10 mouse cellular contexts compared by ENCODE assay signal in the genomic region with DNA sequence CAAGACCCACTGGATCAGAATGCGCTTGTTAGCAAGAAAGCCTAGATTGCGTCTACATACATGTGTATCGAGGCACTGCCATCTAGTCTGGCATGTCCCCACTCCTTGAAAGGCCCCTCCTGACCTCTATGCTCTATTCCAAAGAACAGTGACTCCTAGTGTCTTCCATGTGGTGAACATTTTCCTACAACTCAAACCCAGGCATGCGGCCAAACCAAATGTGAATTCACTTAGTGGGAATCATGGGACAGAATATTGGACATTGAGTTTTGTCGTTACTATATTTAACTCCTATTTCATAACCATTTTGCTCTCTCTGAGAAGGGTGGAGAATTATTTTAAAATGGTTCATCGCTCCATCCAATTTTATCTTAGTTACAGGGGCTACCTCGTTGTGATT.
DNase-seq lines count a peak whose midpoint lies in the region; ATAC-seq lines count a peak whose summit lies in the region.
"Had no signal": no experiment of that assay in that cellular context is flagged by ENCODE, and none has a peak within 500 bp of the region (broad histone marks: within the 10 kb centered on the region; RNA-seq: fewer than 3 reads in every experiment).

No protein-coding gene starts in this region.

- H3K9ac ChIP-seq in hindbrain, embryonic 16.5 days (ENCODE audit: low read depth, low read length), result no peak overlapping the region
- no peak overlapping the region for H3K9ac ChIP-seq in hindbrain, embryonic 13.5 days
- H3K9ac ChIP-seq in embryonic facial prominence, embryonic 15.5 days, result no peak overlapping the region
- H3K9ac ChIP-seq in lung, embryonic 15.5 days, result no peak overlapping the region
- H3K9ac ChIP-seq: forebrain, embryonic 13.5 days; hindbrain, embryonic 12.5 days had no signal

- H3K9me3 ChIP-seq in hindbrain, embryonic 16.5 days (ENCODE audit: control insufficient read depth, low read length), result no peaks in the 10 kb centered on the region
- H3K9me3 ChIP-seq in hindbrain, embryonic 13.5 days, result no peaks in the 10 kb centered on the region
- H3K9me3 ChIP-seq in embryonic facial prominence, embryonic 15.5 days (replicated peaks), result no peaks in the 10 kb centered on the region
- no peaks in the 10 kb centered on the region for H3K9me3 ChIP-seq in lung, embryonic 15.5 days
- H3K9me3 ChIP-seq: forebrain, embryonic 13.5 days; hindbrain, embryonic 12.5 days had no signal

- no peaks in the 10 kb centered on the region for H3K36me3 ChIP-seq in hindbrain, embryonic 16.5 days (ENCODE audit: control insufficient read depth, insufficient read depth, low read length)
- H3K36me3 ChIP-seq in hindbrain, embryonic 13.5 days, result no peaks in the 10 kb centered on the region
- no peaks in the 10 kb centered on the region for H3K36me3 ChIP-seq in embryonic facial prominence, embryonic 15.5 days
- H3K36me3 ChIP-seq in lung, embryonic 15.5 days, result no peaks in the 10 kb centered on the region
- H3K36me3 ChIP-seq: hindbrain, embryonic 12.5 days had no signal

- peaks cover 3% of the 10 kb centered on the region; the same call in 1 of the 2 replicates for H3K4me1 ChIP-seq in hindbrain, embryonic 16.5 days (ENCODE audit: control insufficient read depth, insufficient read depth, low read depth, low read length)
- no peaks in the 10 kb centered on the region; the same call in 1 of the 2 replicates for H3K4me1 ChIP-seq in hindbrain, embryonic 13.5 days (replicated peaks)
- 0 out of 2 replicates have a peak, but pooled peaks cover 15% of the 10 kb centered on the region for H3K4me1 ChIP-seq in embryonic facial prominence, embryonic 15.5 days
- peaks cover 3% of the 10 kb centered on the region; the same call in 1 of the 2 replicates for H3K4me1 ChIP-seq in lung, embryonic 15.5 days

- DNase-seq in heart, adult 8-10 months (ENCODE audit: low spot score), result peak; percentile 72
- DNase-seq in ovary, postnatal 36 days (ENCODE audit: low spot score), result no peak
- no peak for DNase-seq in urinary bladder, postnatal 4 days (ENCODE audit: low spot score in 2 of 2)
- DNase-seq in frontal cortex, postnatal 14 days (ENCODE audit: low spot score in 2 of 2), result no peak

- 0 out of 2 replicates have a peak, but pooled peaks have one; percentile 27 for ATAC-seq in hindbrain, embryonic 16.5 days
- ATAC-seq in hindbrain, embryonic 13.5 days (ENCODE audit: low FRiP score), result no peak
- peak; percentile 51; the same call in 1 of the 2 replicates for ATAC-seq in embryonic facial prominence, embryonic 15.5 days (ENCODE audit: insufficient number of reproducible peaks, low FRiP score, low TSS enrichment, low read depth)
- peak; percentile 8; the same call in 1 of the 2 replicates for ATAC-seq in lung, embryonic 15.5 days (ENCODE audit: borderline replicate concordance, extremely low read depth, low FRiP score, low TSS enrichment)
- ATAC-seq: forebrain, embryonic 13.5 days had no signal

- H3K4me2 ChIP-seq in hindbrain, embryonic 16.5 days (ENCODE audit: low read length), result no peak overlapping the region
- H3K4me2 ChIP-seq in hindbrain, embryonic 13.5 days, result no peak overlapping the region
- no peak overlapping the region for H3K4me2 ChIP-seq in embryonic facial prominence, embryonic 15.5 days (replicated peaks)
- no peak overlapping the region for H3K4me2 ChIP-seq in lung, embryonic 15.5 days
- H3K4me2 ChIP-seq: forebrain, embryonic 13.5 days; hindbrain, embryonic 12.5 days had no signal

- H3K27ac ChIP-seq in hindbrain, embryonic 16.5 days (ENCODE audit: low read depth, low read length), result no peak overlapping the region
- H3K27ac ChIP-seq in hindbrain, embryonic 13.5 days, result no peak overlapping the region
- H3K27ac ChIP-seq in embryonic facial prominence, embryonic 15.5 days (replicated peaks), result peak overlapping the region; percentile 80
- H3K27ac ChIP-seq in lung, embryonic 15.5 days, result no peak overlapping the region
- H3K27ac ChIP-seq: forebrain, embryonic 13.5 days; hindbrain, embryonic 12.5 days had no signal

- WGBS in hindbrain, embryonic 16.5 days, result 86% methylated on average over 7 of the region's 7 CpGs
- WGBS in hindbrain, embryonic 13.5 days, result 91% methylated on average over 7 of the region's 7 CpGs
- 51% methylated on average over 7 of the region's 7 CpGs for WGBS in embryonic facial prominence, embryonic 15.5 days
- 74% methylated on average over 7 of the region's 7 CpGs for WGBS in lung, embryonic 15.5 days

- no peak overlapping the region for H3K4me3 ChIP-seq in hindbrain, embryonic 16.5 days (ENCODE audit: low read length)
- H3K4me3 ChIP-seq in hindbrain, embryonic 13.5 days, result no peak overlapping the region
- H3K4me3 ChIP-seq in embryonic facial prominence, embryonic 15.5 days (replicated peaks), result no peak overlapping the region
- H3K4me3 ChIP-seq in lung, embryonic 15.5 days, result no peak overlapping the region
- H3K4me3 ChIP-seq: forebrain, embryonic 13.5 days; hindbrain, embryonic 12.5 days had no signal

- H3K27me3 ChIP-seq in hindbrain, embryonic 16.5 days (replicated peaks; ENCODE audit: control insufficient read depth, insufficient read depth, low read length), result no peaks in the 10 kb centered on the region
- 0 out of 2 replicates have a peak, but pooled peaks cover 8% of the 10 kb centered on the region for H3K27me3 ChIP-seq in hindbrain, embryonic 13.5 days
- no peaks in the 10 kb centered on the region for H3K27me3 ChIP-seq in embryonic facial prominence, embryonic 15.5 days
- no peaks in the 10 kb centered on the region for H3K27me3 ChIP-seq in lung, embryonic 15.5 days
- H3K27me3 ChIP-seq: forebrain, embryonic 13.5 days; hindbrain, embryonic 12.5 days had no signal
